Mouse (Mus musculus): ENCODE results near the gene Tnfaip3. TPM values are rescaled to one million over a fixed set of nuclear protein-coding genes. Genes with fewer than 3 reads are reported as not detected.

The Tnfaip3 gene
- total RNA-seq, 2 experiments from 2014 or later, result 1.3 to 1.7 TPM

DNA sequence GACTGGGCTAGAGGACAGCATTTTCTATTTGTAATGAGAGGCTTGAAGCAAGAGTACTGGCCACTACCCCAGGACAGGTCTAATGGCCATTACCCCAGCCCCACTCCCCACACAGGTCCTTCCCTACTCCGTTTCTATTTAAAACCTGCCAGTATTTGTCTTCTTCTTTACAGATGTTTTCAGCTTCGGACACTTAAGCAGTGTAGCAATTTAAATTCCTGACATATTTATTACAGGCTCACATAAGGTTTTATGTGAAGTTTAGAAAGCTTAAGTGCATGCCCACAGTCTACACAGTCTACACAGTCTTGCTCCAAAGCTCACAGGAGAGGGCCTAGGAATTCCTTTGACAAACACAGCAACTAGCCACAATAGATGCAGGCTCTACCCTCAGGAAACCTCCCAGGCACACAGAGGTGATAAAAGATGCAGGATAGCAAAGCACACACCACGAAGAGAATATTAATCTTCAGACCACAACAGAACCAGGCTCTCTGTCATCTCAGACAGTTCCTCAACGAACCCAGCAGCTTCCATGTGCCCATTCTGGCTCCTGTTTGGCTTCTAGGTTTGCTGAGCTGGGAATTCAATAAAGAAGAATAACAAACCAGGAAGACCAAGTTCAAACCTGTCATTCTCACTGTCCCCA lies 1.5 kb upstream of the Tnfaip3 start:
- no peak for DNase-seq (ENCODE audit: low spot score)

DNA sequence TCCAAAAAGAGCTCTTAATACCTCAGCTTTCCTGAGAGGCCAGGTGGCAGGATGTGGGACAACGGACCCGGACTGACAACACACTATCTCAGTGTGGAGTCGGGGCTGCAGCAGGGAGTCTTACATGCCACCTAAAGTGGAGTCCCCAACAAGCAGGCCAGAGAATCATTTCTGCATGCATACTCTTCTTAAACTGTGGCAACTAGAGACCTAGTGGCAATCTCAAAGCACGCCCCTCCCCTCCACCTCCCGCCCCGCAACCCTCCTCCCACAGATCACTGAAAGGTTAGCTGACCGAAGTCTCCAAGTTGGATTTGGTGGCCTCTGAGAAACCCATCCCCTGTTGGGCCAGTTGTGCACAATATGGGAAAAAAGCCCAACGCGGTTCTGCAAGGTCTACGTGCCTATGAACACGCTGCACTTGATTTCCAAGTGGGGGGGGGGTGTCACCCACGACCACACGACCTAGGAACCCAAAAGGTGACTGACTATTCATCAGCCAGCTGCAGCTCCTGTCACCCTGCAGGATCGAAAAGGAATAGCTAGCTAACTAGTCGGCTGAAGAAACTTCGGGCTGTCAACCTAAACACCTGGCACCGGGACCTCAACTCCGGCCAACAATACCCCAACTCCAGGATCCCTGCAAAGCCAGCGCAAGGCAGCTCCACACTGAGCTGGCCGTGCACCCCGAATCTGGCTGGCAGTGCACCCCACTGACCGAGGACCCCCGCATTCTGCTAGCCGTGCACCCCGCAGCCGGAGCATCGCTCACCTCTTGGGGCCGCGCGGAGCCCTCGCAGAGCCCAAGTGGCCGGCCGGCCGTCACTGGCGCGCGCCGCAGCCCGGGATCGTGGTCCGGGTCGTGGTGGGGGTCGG lies 838 bp downstream of the Tnfaip3 start:
- peak; percentile 6 for DNase-seq (ENCODE audit: low spot score)

DNA sequence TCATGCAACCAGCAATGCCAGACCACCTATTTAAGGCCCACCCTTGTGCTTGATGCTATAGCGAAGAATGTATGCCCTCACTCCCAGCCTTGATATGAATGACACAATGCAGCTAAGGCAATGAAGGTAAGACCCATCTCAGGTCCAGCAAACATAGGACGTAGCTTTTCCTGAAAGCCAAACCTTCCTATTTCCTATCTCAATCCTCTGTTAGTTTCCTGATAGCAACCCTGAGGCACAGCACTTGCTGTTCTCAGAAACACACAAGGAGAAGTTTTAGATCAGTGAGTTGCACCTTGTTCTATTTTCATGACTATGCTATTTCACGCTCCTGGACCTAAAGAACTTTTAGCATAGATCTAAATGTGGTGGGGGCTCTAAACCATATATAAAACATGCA lies 2.1 kb downstream of the Tnfaip3 start:
- no peak for DNase-seq (ENCODE audit: low spot score)

DNA sequence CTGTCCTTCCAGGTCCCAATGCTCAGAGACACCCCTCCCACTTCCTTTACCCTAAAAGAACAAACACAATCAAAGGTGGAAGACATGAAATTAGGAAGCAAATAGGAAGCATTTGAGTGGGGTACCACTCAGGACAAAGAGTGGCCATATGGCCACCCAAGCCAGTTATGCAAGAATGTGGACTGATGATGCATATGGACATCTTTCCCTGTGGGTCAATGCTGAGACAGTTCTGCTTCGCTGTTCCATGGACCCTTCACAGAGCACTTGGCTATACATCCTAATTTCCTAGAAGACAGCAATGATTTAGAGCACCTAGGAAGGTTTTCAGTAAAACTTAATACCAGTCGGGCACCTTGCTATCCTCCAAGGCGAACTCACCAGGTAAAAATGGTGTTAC lies 2.8 kb downstream of the Tnfaip3 start:
- no peak for DNase-seq (ENCODE audit: low spot score)

DNA sequence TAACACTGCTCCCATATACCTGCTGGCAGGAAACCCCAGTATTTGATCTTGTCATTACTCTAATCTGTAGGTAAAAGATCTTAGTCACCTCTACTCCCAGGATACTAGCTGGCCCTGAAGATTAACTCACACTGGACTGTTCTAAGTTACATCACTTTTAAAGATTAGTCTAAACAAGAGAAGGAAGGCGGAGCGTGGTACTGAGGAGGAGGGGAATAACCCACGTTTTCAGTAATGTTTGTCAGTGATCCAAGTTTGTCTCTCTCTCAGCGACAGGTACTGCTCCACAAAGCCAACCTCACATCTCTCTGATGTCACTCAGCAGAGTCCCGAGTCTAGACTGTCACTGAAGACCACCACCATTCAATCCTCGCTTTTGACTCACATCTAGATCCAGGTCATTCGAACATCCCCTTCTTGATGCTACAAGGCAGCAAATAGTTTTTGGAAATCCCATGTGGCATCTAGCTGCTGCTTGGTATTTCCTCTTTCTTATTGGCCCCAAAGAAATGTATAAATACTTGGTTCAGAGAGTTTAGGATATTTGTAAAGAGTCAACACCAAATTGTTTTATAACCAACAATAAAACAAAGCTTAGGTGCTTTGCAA lies 3.5 kb downstream of the Tnfaip3 start:
- DNase-seq (ENCODE audit: low spot score), result no peak

DNA sequence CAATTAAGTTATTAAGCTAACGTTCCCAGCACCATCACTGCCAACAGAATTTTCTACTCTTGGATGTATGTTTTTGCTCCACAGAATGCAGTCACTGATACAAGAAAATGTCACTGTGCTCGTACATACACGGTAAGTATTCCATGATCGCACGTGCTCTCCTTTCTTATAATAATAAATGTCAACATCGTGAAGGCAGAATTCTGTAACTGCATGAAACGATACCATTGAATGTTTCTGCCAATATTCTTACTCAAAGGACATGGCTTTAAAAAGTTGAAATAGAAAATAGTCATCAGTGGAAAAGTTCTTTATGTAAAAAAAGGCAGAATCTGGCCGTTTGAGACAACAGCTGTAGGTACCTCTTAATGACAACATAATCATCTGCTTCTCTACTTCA lies 5.0 kb downstream of the Tnfaip3 start:
- DNase-seq (ENCODE audit: low spot score), result no peak

DNA sequence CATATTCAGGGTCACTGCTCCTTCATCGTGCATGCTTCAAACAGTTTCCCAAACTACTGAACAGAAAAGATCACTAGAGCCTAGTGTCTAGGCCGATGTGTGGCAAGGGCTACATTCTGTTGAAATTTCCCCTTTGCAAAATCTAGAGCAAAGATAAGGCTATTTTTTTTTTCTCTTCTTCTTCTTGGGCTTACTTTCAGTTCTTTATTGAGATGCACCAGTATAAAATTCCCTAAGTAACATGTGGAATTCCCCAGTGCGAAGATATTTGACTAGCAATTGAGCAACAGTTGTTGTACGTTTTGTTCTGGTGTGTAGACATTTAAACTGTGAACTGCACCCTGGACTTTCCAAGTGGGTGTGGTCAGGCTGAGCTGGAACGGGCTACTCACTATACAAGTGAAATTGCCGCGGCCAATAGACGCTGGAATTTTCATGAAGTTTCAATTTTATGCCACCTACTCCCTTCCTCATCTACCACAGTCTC lies 6.2 kb downstream of the Tnfaip3 start:
- DNase-seq (ENCODE audit: low spot score), result peak; percentile 72

DNA sequence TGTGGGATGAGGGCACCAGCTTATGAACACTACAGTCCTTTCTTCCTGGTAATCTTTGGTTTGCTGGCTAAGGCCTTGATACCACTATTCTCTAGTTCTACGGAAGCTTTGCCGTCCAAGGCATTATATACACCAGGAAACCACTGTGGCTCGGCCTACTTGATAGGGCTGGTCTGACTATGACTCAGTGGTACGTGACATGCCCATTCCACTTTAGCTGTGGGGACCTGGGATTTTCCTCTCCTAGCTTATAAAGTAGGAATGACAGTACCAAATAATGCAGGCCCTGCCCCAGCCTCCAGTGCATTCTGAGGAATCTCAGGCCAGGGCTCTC lies 6.9 kb downstream of the Tnfaip3 start:
- no peak for DNase-seq (ENCODE audit: low spot score)

DNA sequence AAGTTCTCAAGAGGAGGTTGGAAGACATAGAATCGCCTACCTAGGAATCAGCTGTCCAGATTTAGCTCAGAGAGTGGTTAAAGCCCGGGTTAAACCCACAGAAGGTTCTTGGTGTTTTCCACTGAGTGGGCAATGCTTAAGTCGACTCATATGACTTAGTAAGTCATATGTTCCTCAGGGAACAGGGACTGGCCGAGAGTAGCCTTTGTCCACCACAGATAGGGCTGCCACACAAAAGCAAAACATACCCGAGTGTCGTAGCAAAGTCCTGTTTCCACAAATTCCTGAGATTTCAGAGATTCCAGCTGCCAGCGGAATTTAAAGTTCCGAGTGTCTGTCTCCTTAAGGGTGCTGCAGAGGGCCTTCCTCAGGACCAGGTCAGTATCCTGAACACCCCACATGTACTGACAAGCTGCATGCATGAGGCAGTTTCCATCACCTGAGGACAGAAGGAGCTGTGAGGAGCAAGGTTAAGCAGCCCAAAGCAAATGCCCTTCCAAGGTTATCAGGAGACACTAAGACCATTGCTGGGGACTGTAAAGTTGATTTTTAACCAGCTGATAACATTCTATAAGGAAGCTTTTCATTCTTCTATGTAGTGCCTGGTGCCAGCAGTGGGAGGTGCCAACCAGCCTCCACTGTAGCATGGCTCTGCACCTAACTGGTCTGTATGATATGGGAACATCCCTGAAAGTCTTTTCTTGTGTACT lies 7.4 kb downstream of the Tnfaip3 start:
- no peak for DNase-seq (ENCODE audit: low spot score)

DNA sequence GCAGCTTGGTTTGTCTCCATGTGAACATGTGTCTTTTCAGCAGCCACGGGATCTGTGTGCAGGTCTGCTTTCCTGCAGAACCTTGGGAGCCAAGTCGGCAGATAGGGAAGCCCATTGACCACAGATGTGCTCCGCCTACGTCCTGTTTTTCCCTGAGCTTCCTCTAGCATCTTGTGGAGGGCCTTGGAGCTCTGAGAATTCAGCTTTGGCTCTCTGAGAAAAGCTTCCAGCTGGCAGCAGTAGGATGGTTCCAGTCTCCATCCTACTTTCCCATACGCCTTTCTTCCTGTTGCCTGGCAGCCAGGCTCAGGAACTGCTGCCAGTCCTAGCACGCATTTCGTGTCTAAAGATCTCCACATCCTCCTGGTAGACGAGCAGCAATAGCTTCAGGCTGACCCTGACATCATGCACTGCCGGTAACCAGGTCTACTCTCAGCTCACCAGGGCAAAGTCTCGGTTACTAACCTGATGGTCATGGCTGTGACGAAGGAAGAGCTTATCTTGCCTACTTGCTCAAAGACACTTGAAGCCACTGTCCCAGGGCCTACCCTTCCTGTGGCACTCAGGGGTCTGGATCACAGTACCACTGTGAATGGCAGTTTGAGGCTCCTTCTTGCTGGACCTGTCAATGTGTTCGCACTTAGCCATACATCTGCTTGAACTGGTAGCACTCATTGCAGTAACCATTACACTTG lies 13.2 kb downstream of the Tnfaip3 start:
- no peak for DNase-seq (ENCODE audit: low spot score)

DNA sequence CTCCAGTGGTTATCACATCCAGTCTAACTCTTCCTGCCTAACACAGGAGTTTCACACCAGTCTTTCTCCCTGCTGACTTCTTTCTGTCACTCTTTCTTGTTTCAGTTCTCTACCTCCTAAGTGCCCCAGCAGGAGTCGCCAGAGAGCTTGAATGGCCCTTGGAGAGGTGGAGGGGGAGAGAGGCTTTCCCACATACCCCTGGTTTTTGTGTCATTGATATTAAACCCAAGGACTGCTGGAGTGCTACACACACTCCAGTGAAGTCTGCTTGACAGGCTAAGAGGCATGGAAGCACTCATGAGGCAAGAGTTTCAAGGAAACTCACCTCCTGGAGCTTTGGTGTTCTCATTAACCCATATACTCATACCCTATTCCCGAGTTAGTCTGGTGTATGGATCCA lies 16.0 kb downstream of the Tnfaip3 start:
- no peak for DNase-seq (ENCODE audit: low spot score)

DNA sequence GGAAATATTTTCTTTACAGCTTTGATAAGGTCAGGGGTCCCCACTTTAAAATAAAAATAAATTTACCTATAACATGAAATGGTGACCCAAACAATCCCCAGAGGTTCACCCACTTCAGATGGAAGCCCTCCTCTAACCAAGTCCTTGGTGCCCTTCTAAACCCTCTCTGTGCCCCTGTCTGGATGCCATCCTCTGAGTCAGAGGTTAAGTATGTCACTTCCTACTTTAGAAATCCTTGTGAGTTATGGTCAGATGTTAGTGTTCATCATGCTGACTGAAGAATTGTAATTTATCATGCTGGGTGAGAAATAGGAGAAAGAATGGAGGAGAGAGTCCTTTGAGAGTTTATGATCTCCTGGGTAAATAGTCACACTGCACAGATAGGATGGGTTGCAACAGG lies 19.1 kb downstream of the Tnfaip3 start:
- DNase-seq (ENCODE audit: low spot score), result no peak

DNA sequence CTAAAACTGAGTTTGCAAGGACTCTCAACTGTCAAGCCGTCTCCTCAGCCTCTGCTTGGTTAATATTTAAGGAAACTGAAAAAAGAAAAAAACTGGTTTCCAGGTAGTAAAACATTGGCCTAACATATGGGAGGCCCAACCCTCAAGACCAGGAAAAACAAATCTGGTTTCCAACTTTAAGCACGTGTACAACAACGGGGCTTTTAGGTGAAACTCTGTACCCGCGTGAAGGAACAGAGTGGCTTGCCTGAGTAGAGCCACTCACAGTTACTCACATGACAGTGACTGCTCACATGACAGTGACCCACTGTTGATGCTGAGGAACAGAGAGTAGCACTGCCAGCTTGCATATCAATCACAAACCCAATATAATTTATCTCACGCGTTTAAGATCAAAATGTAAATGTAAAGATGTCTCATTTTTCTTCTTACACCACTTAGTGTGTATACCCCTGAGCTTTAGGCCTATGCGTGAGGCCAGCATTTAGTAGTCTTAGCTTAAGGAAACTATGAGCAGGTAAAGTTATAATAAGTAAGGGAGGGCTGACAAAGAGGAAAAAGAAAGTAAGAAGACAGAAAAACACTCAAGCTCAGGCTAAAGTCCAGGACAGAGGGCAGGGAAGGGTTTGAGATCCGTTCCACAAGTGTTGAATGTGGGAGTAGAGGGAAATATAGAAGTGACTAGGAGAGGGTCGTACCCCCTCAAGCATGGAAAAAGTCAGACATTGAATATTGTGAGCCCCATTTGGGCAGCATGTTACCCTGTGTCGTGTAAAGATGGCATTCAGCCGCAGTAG lies 19.8 kb downstream of the Tnfaip3 start:
- no peak for DNase-seq (ENCODE audit: low spot score)

DNA sequence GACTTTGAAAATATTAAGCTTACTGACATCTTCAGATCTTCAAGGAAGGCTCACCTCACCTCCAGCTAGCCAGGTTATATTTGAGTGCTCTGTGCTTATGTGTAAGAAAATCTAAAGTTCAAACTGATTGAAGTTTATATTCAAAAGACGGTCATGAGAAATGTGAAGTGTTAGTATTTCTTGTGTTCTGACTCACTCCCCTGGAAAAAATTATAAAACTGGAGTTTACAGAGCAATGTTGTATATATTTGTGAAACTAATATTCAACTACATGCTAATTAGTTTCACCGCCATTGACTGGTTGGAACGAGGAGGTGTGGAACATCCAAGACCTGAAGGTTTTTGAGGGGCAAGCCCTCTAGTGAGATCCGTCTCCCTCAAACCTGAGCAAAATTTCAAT lies 22.5 kb downstream of the Tnfaip3 start:
- DNase-seq (ENCODE audit: low spot score), result no peak

DNA sequence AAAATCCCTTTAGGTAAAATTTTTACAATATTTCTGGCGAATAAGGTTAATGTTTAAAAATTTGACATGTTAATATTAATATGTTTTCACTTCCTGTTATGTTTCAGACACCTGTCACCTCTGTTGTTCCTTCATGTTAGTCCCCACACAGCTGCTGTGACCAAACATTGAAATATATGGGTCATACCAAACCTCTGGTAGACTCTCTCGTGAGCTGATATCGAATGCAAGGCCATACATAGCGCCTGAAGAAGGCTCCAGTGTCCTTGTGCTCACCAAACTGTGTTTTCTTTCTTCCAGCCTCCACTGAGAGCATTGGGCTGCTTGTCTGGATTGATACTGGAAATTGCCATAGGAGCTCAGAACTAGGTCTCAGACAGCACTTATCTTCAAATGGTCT lies 24.4 kb downstream of the Tnfaip3 start:
- no peak for DNase-seq (ENCODE audit: low spot score)

DNA sequence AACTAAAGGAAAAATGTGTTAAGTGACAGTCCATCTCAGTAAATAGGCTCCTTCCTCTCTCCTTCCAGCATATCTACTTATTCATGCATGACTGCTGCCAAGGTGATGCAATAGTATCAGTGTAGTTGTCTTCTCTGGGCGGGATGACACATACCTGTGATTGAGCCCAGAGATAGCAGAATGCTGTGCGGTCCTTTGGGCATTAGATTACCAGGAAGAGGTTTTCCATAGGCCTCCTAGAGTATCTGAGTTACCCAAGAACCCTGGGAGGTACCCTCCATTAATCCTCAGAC lies 27.6 kb downstream of the Tnfaip3 start:
- DNase-seq (ENCODE audit: low spot score), result no peak

DNA sequence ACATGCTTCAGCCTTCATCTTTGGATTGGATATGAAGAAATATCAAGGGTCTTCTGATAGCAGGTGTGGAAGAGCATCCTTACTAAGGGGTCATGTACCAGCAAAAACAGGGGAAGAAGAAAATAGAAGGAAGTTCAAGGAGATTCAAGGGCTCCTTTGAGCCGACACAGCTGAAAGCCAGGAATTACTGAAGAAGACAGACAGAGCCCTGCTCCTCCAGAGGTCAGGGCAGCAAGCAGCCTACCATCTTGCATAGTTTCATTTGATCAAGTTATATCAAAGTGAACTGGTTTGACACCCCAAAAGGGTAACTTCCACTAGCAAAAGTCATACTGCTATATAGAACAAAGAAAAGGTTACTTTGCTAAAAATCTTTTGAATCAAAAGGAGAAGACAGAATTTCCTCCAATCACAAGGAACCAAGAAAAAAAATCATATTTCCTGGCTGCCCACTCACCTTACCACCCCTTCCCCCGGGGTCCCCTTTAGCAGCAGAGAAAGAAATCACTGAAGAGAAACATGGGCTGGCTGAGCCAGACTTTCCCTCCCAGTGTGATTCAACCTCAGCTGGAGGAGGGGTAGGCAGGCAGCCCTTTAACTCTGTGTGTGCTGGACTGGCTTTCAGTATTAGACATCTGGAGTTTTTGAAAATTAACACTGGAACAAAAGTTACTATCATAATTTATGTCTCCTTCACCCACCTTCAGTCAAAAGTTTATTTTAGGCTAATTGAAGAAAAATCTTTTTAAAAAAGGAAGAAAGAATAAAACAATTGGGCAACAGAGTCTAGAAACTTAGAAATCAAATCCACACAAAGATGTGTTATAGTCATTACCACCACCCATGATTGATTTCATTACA lies 28.2 kb downstream of the Tnfaip3 start:
- no peak for DNase-seq (ENCODE audit: low spot score)

DNA sequence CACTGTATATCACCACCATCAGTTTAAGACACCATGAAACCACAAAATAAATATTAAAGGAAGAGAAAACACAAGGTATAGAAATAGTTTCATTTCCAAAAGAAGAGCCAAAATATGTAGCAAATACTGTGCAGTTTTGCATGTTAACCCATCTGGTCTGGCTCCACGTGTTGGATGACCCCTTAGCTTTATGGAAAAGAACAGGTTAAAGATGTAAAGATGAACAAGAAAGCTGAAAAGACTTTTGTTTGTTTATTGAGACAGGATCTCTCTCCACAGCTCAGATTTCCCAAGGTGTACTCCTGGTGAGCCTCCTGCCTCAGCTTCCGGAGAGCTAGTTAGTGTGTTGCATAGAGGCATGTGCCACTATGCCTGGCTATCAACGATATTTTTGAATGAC lies 29.9 kb downstream of the Tnfaip3 start:
- no peak for DNase-seq (ENCODE audit: low spot score)

DNA sequence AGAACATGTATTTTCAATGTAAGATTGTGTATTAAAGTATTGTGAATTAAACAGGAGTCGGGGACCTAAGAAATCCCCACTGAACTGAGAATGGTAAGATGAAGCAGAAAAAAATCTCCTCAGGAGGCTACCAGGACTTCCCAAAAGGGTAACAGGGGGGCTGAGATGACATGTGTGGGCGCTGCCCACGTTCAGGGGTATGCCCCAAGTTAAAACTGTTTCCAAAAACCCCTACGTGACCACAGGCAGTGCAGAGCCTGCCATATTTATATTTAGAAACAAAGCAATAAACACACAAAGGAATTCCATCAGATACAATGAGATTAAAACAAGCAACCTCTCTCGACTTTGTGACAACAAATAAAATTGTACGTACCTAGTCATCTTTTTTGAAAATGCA lies 31.9 kb downstream of the Tnfaip3 start:
- no peak for DNase-seq (ENCODE audit: low spot score)

DNA sequence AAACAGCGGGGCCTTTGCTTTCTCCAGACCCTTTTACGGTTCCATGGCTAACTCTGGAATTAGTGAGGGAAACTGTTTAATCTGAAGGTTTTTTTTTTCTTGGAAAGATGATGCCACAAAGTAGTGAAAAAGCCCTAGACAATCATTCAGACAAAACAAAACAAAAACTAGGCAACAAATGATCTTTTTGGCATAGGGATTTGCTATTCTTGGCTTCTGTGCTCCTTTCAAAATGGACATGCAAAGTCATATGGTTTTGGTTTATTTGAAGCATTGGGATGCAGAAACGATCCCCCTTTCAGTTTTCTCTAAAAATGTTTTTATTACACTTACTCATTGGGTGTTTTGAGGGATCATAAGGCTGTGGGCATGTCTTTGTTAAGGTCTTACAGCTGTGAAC lies 41.0 kb downstream of the Tnfaip3 start:
- no peak for DNase-seq (ENCODE audit: low spot score)

Data from gastrocnemius, adult 18-20 months (tissue).